Mouse (Mus musculus): ENCODE data around the gene Ddost.

DNA sequence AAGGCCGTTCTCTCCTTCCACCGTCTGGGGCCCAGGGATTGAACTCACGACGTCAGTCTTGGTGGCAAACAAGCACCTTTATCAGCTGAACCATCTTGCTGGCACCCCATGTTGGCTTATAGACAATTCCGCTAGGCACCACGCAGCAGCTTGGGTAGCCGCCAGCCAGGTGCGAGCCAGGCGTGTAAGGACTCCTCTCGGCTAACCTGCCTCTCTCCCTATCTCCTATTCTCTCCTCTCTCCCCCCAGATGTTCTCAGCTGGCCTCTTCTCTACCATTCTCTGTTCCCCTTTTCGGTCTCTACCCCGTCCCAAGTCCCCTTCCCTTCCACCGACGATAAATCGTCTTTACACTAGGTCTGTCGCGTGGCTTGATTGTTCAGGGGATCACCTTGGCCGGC lies 788 bp upstream of the Ddost start:
- no peak for TF ChIP-seq CTCF (IDR thresholded peaks at IDR 0.05; ENCODE audit: low read depth, low read length)
- no peak for TF ChIP-seq POLR2A (IDR thresholded peaks at IDR 0.05; ENCODE audit: insufficient read depth, low read length)
